Mouse (Mus musculus) retina, postnatal 7 days (tissue): ENCODE results near the gene Pdlim7.

Experiments used
- DNase-seq: peaks from one replicate; pipeline ENCODE4 v3.0.0-alpha.2; 2012; ENCODE audit warnings: low read depth, low spot score

Pdlim7 gene

GRCm38 (mm10) chr13:55465830-55466440 is 47.5 kb downstream of the Pdlim7 start:
- DNase-seq, result no peak

DNA sequence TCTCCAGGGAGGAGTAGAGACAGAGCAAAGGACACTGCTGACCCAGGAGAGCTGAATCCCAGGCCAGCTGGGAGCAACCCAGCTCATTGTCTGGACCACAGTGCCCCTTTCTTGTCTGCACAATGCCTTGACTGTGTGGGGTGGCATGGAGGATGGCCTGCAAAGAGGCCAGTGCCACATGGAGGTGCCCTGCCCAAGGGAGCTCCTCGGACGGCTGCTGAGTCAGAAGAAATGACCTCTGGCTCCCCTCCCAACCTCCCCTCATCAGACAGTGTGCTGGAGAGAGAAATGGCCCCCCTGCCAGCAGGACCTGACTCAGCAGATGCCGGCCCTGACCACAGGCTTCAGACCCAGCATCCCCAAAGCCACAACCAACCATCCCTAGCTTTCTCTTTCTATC is 48.3 kb downstream of the Pdlim7 start:
- no peak for DNase-seq

DNA sequence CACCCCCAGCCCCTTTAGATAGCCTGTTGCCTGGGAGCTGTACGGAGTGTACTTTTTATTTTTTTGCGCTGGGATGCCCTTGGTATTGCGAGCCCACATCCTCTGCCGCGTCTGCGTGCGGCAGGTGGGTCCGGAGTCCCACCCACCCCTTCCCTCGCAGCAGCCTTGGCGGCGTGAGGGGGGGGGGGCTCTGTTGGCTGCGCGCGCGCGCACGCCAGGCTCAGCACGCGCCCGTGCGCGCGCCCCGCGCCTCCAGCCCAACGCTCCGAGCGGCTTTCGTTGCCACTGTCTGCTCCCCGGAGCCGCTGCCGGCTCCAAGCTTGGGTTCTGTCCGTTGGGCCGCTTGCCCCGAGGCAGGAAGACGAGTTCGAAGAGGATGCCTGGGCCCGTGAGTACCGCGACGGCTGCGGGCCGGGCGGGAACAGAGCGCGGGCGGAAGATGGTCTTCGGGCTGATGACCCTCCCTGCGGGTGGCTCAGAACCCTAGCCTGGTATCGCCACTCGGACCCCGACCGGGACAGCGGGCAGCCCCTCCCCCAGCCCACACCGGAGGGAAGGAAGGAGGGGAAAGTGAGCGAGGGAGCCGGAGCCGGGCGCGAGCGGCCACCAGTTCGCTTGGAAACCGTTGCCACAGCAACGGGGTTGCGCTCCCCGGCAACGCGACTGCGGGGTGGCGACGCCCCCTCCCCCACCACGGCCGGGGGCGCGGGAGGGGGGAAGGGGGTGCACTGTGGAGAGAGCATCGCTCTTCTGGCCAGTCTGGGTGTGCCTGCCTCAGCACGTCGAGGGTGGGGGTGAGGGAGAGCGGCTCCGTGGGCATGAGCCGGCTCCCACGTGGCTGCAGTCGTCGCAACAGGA is 49.2 kb downstream of the Pdlim7 start, which contains the start of gene Prr7:
Gene Prr7 (plus strand): TSS at position 241 of the 858 bp plus-strand sequence.
- no peak for DNase-seq

DNA sequence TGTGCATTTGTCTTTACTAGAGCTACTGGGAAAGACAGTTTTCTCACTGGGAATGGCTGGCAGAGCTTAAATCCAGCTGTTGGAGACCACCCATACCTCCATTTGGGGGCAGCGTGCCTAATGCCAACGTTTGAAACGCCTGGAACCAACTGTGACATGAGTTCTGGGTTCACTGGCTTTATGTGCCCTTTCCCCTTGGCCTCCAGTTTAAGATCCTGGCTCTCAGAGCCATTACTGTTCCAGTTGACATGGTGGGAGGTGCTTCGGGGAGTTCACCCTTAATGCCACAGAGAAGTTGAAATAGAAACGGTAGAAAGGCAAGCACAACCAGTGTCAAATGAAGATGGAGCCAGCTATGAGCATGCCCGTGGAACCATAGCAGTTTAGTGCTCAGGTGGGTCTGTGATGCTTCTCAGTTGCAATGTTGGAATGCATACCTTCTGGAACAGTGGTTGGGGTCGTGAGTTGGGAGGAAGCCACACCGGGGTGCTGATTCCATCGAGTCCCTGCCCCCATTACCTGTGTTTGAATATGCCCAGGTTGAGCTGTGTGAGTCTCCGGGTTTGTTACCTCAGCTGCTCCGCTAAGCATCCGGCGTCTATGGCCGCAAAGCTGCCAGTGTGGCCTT is 50.0 kb downstream of the Pdlim7 start:
- DNase-seq, result no peak

DNA sequence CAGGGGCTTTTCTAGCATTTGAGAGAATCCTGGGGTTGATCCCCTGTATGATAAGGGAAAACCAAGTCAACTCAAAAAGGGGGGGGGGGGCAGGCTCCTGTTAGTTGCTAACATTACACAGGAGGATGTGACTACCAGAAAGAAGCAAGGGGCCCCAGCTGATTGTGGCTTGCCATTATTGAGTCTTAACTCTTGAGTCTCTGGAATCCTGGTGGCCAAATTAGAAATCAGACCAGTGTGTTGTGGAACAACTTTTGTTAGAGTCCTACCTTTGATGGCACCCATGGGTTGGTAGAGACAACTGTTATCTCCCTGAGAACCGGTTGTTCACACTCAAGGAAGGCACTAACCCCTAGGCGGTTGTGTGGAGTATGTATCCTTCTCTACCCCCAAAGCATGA is 50.5 kb downstream of the Pdlim7 start:
- DNase-seq, result no peak

GRCm38 (mm10) chr13:55451785-55452549 is 61.5 kb downstream of the Pdlim7 start:
- no peak for DNase-seq

DNA sequence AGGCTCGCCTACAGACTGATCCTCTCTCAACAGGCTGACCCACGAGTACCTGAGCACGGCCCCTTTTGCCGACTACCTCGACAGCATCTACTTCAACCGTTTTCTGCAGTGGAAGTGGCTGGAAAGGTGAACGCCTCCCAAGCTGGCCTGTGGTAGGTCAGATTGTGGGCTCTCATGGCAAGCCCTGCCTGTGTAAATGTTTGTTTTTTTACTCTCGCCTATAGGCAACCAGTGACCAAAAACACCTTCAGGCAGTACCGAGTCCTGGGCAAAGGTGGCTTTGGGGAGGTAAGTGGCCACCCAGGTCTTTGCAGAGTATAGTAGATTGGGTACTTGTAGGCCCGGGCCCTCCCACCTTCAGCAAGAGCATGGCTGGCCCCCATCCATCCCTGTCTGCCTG is 62.2 kb downstream of the Pdlim7 start:
- DNase-seq, result no peak

GRCm38 (mm10) chr13:55450511-55450980 is 62.9 kb downstream of the Pdlim7 start:
- DNase-seq, result no peak

DNA sequence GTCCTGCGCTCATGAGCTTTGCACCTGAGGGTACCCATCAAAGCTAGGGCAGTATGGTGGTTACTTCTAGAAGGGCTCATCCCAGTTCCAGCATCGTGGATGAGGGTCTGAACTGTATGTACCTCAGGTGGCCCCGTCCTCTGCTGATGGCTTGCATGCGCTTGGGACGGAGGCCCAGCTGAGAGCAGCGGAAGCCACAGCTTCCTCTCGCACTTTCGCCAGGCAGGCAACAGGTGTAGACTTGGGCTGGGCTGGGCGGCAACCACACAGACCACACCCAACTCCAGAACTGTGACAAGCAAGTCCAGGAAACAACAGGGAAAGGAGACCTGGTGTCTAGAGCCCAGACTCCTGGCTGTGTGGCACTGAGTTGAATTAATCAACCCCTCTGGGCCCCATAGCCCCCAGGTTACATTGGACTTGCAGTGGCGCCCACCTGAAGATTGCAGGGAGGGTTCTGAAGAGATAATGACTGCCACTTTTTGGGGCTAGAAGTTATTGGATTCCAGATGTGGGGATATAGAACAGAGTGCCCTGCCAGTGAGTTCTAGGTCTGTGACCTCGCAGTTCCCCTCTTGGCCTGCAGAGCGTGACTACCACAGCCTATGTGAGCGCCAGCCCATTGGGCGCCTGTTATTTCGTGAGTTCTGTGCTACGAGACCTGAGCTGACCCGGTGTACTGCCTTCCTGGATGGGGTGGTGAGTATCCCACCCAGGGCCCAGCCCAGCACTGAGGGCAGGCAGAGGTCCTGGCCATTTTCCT is 63.6 kb downstream of the Pdlim7 start:
- DNase-seq, result no peak

DNA sequence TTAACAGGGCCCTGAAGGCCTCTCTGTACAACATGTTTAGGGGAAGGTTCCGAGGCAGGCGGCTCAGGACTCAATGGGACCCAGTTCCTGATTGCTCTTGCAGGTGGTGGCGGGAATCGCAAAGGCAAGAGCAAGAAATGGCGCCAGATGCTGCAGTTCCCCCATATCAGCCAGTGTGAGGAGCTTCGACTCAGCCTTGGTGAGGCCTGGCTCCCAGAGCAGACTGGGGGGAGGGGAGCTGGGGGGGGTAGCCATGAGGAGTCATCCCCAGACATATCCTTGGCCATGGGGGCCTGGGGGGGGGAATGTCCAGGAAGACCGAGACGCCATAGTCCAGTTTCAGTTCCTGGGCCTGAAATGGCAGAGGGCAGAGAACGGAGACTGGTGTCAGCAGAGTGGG is 64.3 kb downstream of the Pdlim7 start:
- no peak for DNase-seq

DNA sequence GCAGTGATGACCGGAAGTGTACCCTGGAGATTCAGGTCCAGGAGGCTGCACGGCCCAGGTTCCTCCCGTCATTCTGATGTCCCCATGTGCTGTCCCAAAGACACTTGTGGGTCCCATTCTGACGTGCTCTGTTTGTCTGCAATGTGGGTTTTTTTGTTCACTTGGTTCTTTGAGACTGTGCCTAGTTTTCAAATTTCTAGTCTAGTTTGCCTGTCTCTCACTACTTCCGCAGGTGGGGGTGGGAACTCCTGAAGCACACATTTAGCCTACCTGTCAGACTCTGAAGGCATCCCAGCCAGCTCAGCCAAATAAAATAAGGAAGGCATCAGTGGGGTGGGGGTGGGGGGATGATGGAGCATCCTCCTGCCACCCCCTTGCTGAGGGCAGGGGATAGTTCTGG is 65.3 kb downstream of the Pdlim7 start:
- no peak for DNase-seq

DNA sequence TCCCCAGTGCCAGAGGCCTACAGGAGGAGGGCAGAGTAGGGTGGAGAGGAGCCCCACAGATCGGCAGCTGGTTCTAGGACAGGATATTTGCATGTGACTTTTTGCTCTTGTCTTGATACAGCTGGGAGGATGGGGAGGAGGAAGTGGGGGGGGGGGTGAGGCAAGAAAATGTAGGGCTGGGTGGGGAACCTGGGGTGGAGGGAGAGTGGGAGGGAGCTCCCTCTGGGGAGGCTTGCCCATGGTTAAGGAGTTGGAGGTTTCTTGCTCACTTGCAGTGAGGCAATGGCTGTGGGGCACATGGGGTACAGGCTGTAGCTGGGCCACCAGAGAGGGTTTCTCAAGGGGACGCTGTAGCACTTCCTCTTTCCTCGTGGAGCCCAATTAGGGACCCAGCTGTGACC is 65.9 kb downstream of the Pdlim7 start:
- DNase-seq, result no peak

DNA sequence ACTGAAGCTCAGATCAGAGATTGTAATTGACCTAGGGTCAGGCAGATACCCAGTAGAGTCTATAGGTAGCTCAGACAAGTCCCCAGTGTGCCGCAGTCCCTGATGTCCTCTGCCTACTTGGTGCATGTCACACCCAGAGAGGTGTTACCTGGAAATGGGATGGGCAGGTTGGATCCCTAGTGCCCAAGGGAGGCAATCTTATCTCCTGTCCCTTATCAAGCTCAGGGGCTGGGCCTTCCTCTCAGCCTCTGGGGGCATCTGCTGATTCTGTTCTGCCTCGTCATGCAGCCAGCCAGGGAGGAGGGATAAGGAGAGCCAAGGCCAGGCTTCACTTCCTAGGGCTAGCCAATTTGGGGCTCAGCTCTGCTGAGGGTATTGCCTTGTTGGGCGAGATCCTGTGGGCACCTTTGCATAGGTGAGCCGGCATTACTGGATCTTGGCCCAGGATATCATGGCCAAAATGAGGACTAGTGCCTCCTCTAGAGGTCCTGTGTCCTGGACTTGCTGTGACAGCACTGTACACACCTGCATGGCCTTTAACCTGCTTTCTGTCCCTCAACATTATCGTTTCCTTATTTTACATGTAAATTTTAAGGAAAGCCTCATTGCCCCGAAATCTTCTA is 66.9 kb downstream of the Pdlim7 start:
- no peak for DNase-seq
